Comparison of ENCODE assay signal across 28 mouse cellular contexts in genomic region chr5:135942710-135943109, GRCm38 (mm10). TPM values are rescaled to one million over a fixed set of nuclear protein-coding genes. Genes with fewer than 3 reads are reported as not detected.
DNase-seq lines count a peak whose midpoint lies in the region; ATAC-seq and TF ChIP-seq lines count a peak whose summit lies in the region.
"Had no signal": no experiment of that assay in that cellular context is flagged by ENCODE, and none has a peak within 500 bp of the region (broad histone marks: within the 10 kb centered on the region; RNA-seq: fewer than 3 reads in every experiment).

No protein-coding gene starts in this region.

- H3K36me3 ChIP-seq in ES-Bruce4 (ENCODE audit: control insufficient read depth, insufficient read depth, low read length, poor library complexity, severe bottlenecking), result no peaks in the 10 kb centered on the region
- H3K36me3 ChIP-seq in ES-E14 (ENCODE audit: control insufficient read depth, insufficient read depth, low read length, poor library complexity, severe bottlenecking), result no peaks in the 10 kb centered on the region
- H3K36me3 ChIP-seq in heart, embryonic 12.5 days, result no peaks in the 10 kb centered on the region
- H3K36me3 ChIP-seq: G1E had no signal

- no peak overlapping the region for H3K4me2 ChIP-seq in heart, embryonic 12.5 days

- WGBS in heart, embryonic 12.5 days, result 74% methylated on average over 6 of the region's 6 CpGs

- no peak for TF ChIP-seq POLR2A in ES-Bruce4 (IDR thresholded peaks at IDR 0.05; ENCODE audit: insufficient read depth, low read length)

- H3K27me3 ChIP-seq in ES-Bruce4 (ENCODE audit: control insufficient read depth, insufficient read depth, low read length, poor library complexity, severe bottlenecking), result no peaks in the 10 kb centered on the region
- H3K27me3 ChIP-seq in heart, embryonic 12.5 days (replicated peaks), result no peaks in the 10 kb centered on the region
- H3K27me3 ChIP-seq: Patski had no signal

- no peaks in the 10 kb centered on the region for H3K9me3 ChIP-seq in ES-Bruce4 (replicated peaks; ENCODE audit: control insufficient read depth, insufficient read depth, low read length, poor library complexity, severe bottlenecking)
- H3K9me3 ChIP-seq in ES-E14 (ENCODE audit: control insufficient read depth, insufficient read depth, low read depth, low read length), result no peaks in the 10 kb centered on the region
- H3K9me3 ChIP-seq in heart, embryonic 12.5 days (replicated peaks), result peaks cover 4% of the 10 kb centered on the region; the same call in 1 of the 2 replicates
- H3K9me3 ChIP-seq: G1E had no signal

- TF ChIP-seq CTCF in ES-Bruce4 (IDR thresholded peaks at IDR 0.05; ENCODE audit: low read depth, low read length), result no peak

- peak; percentile 54; the same call in 1 of the 2 replicates for TF ChIP-seq EP300 in ES-Bruce4 (IDR thresholded peaks at IDR 0.05; ENCODE audit: insufficient read depth, low read depth, low read length)

- DNase-seq in ES-CJ7 (ENCODE audit: low read depth, low spot score) (peak; percentile 49), ES-E14 (ENCODE audit: low read depth, low spot score) (no peak), R1 (ENCODE audit: low read depth, low spot score) (peak; percentile 53), liver (no peak)
- no peak for DNase-seq in right cerebral cortex, postnatal 36 days (ENCODE audit: low spot score in 2 of 2)
- no peak for DNase-seq in adrenal gland, postnatal 25 days
- DNase-seq: adrenal gland, adult 2 months; adrenal gland, adult 8-10 months; adrenal gland, postnatal 10 days; adrenal gland, postnatal 14 days; adrenal gland, postnatal 36 days; B cell, adult 2 months; cerebellum, adult 11 months; cerebellum, adult 11-12 months; cerebellum, adult 18-20 months; cerebellum, adult 2 months; cerebellum, adult 8-10 months; cerebellum, adult 9-10 months; cerebellum, adult 9-11 months had no signal

- in situ Hi-C loops in ES-E14 (cut with MboI; ENCODE audit: low sequenced_read_pairs in 2 of 2, unreplicated experiment in 2 of 2), result no loop called here

- H3K27ac ChIP-seq in ES-Bruce4 (ENCODE audit: insufficient read depth, low read length) (peak overlapping the region; percentile 17; the same call in 1 of the 2 replicates), ES-E14 (ENCODE audit: insufficient read depth, low read depth, low read length, poor library complexity, severe bottlenecking) (no peak overlapping the region)
- H3K27ac ChIP-seq in heart, embryonic 12.5 days (ENCODE audit: poor library complexity, severe bottlenecking), result no peak overlapping the region

- no peak overlapping the region for H3K4me3 ChIP-seq in ES-Bruce4 (ENCODE audit: low read depth, low read length)
- no peak overlapping the region for H3K4me3 ChIP-seq in ES-E14 (ENCODE audit: insufficient read depth in 1 of 2, low read depth in 1 of 2, low read length in 2 of 2, poor library complexity in 1 of 2, severe bottlenecking in 1 of 2)
- H3K4me3 ChIP-seq in heart, embryonic 12.5 days, result no peak overlapping the region

- ATAC-seq in heart, embryonic 12.5 days (ENCODE audit: insufficient number of reproducible peaks, low FRiP score), result no peak
- ATAC-seq: activated CD4-positive, CD25-positive, alpha-beta regulatory T cell, adult 4 months; CD4-positive, CD25-positive, alpha-beta regulatory T cell, adult 4 months; Patski had no signal

- H3K4me1 ChIP-seq in ES-Bruce4 (ENCODE audit: control insufficient read depth, insufficient read depth, low read length) (peaks cover 4% of the 10 kb centered on the region), ES-E14 (ENCODE audit: control insufficient read depth in 2 of 2, insufficient read depth in 2 of 2, low read length in 2 of 2, poor library complexity in 1 of 2) (peaks cover 0 to 23% of the 10 kb centered on the region in 2 experiments; a peak in 2 of 4 replicates)
- H3K4me1 ChIP-seq in heart, embryonic 12.5 days (replicated peaks), result peaks cover 15% of the 10 kb centered on the region

- H3K9ac ChIP-seq in ES-Bruce4 (ENCODE audit: low read depth, poor library complexity, severe bottlenecking) (no peak overlapping the region), ES-E14 (ENCODE audit: insufficient read depth, low read depth, low read length, poor library complexity, severe bottlenecking) (no peak overlapping the region)
- H3K9ac ChIP-seq in heart, embryonic 12.5 days, result no peak overlapping the region

TF ChIP-seq in ES-E14, 5 proteins besides CTCF, POLR2A, EP300 and RAD21:
- TF ChIP-seq HCFC1 (IDR thresholded peaks at IDR 0.05; ENCODE audit: borderline replicate concordance, insufficient read depth, low read length) (no peak), ZNF384 (IDR thresholded peaks at IDR 0.05; ENCODE audit: low read depth, low read length) (peak; percentile 48; the same call in 1 of the 2 replicates)
TF ChIP-seq in ES-E14: peak in this region for 1.

RNA-seq across cellular contexts. Expression of gene Ywhag, which starts 8.3 kb away (rescaled TPM):
- 372 TPM in 2 replicates for polyA plus RNA-seq in ES-Bruce4 (2011; ENCODE audit: insufficient read depth, insufficient read length, low read depth, missing spikeins)
- total RNA-seq in ES-E14 (2012; rRNA removed), result 109 and 176 TPM in 2 replicates
- total RNA-seq in adrenal gland, postnatal 25 days (2021), result 477 and 524 TPM in 2 replicates
- 214 and 222 TPM in 2 replicates for polyA plus RNA-seq in heart, embryonic 12.5 days (2016; fragmentation: Nextera tagmentation; extraction: Ambion mirVana)

RNA-seq across cellular contexts. Expression of gene Ssc4d, which starts 31.6 kb away (rescaled TPM):
- polyA plus RNA-seq in ES-Bruce4 (2011; ENCODE audit: insufficient read depth, insufficient read length, low read depth, missing spikeins), result 6.3 and 9.5 TPM in 2 replicates
- 10.9 and 11.0 TPM in 2 replicates for total RNA-seq in ES-E14 (2012; rRNA removed)
- total RNA-seq in adrenal gland, postnatal 25 days (2021), result 4.3 and 7.9 TPM in 2 replicates
- 0.70 and 1.6 TPM in 2 replicates for polyA plus RNA-seq in heart, embryonic 12.5 days (2016; fragmentation: Nextera tagmentation; extraction: Ambion mirVana)

RNA-seq across cellular contexts. Expression of gene Zp3, which starts 37.2 kb away (rescaled TPM):
- polyA plus RNA-seq in ES-Bruce4 (2011; ENCODE audit: insufficient read depth, insufficient read length, low read depth, missing spikeins), result 2.0 and 2.4 TPM in 2 replicates
- 12.7 and 16.1 TPM in 2 replicates for total RNA-seq in ES-E14 (2012; rRNA removed)
- total RNA-seq in adrenal gland, postnatal 25 days (2021), result not detected in 2 replicates
- 0.13 TPM in 1 of 2 replicates, not detected in the other for polyA plus RNA-seq in heart, embryonic 12.5 days (2016; fragmentation: Nextera tagmentation; extraction: Ambion mirVana)
- total RNA-seq: adrenal gland, adult 18-20 months; adrenal gland, adult 2 months; adrenal gland, adult 8-10 months; adrenal gland, postnatal 14 days; adrenal gland, postnatal 36 days; G1E; MEL had no signal
- polyA plus RNA-seq: activated CD4-positive, CD25-positive, alpha-beta regulatory T cell, adult 4 months; adrenal gland, adult 2 months; C2C12; CD4-positive, CD25-positive, alpha-beta regulatory T cell, adult 4 months; G1E had no signal

RNA-seq across cellular contexts. Expression of gene Dtx2, which starts 51.9 kb away (rescaled TPM):
- polyA plus RNA-seq in ES-Bruce4 (2011; ENCODE audit: insufficient read depth, insufficient read length, low read depth, missing spikeins), result 23.7 and 25.0 TPM in 2 replicates
- total RNA-seq in ES-E14 (2012; rRNA removed), result 26.7 and 28.3 TPM in 2 replicates
- 12.4 and 13.4 TPM in 2 replicates for total RNA-seq in adrenal gland, postnatal 25 days (2021)
- polyA plus RNA-seq in heart, embryonic 12.5 days (2016; fragmentation: Nextera tagmentation; extraction: Ambion mirVana), result 28.7 and 29.9 TPM in 2 replicates

RNA-seq across cellular contexts. Expression of gene Hspb1, which starts 55.0 kb away (rescaled TPM):
- 426 and 500 TPM in 2 replicates for polyA plus RNA-seq in ES-Bruce4 (2011; ENCODE audit: insufficient read depth, insufficient read length, low read depth, missing spikeins)
- 630 and 878 TPM in 2 replicates for total RNA-seq in ES-E14 (2012; rRNA removed)
- total RNA-seq in adrenal gland, postnatal 25 days (2021), result 80.7 and 133 TPM in 2 replicates
- polyA plus RNA-seq in heart, embryonic 12.5 days (2016; fragmentation: Nextera tagmentation; extraction: Ambion mirVana), result 916 and 1,021 TPM in 2 replicates
- total RNA-seq: G1E, MEL had no signal
- polyA plus RNA-seq: activated CD4-positive, CD25-positive, alpha-beta regulatory T cell, adult 4 months; G1E had no signal

Comparison
In these comparisons a context has a peak if more than half of its experiments do, and no peak if none do; other contexts are left out.
1. DNase-seq: peak in ES-CJ7 (single experiment) and R1 (single experiment); none in ES-E14 (single experiment), liver (single experiment), right cerebral cortex, postnatal 36 days (0 of 2) and adrenal gland, postnatal 25 days (single experiment).
2. RNA of gene Zp3, which starts 37.2 kb away (total RNA-seq): 12.7 to 16.1 TPM in ES-E14; not detected in adrenal gland, postnatal 25 days; every median in the first group is over 10 times any median in the second.